Comparison of ENCODE assay signal across 9 mouse cellular contexts in the genomic region with DNA sequence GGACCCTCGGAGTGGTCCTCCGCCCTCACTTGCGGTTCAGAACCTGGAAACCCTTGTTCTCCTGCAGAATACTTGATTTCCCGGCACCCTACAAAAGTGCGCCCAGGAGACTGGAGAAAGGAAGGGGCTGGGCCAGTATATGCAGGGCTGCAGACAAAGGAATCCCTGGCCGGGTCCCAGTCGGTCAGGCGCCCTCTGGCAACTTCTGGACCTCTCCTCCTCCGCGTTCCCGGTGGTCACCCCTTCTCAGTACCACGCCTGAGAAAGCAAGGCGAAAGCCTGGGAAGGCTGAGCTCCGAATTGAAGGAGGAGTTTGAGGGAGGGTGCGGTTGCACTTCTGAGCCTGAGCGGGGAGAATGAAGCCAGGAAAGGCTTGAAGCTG.
DNase-seq lines count a peak whose midpoint lies in the region; ATAC-seq lines count a peak whose summit lies in the region.
"Had no signal": no experiment of that assay in that cellular context is flagged by ENCODE, and none has a peak within 500 bp of the region (broad histone marks: within the 10 kb centered on the region; RNA-seq: fewer than 3 reads in every experiment).

No protein-coding gene starts in this region.

- no peaks in the 10 kb centered on the region for H3K9me3 ChIP-seq in forebrain, embryonic 16.5 days (ENCODE audit: control insufficient read depth, low read length)
- no peaks in the 10 kb centered on the region for H3K9me3 ChIP-seq in intestine, embryonic 16.5 days (ENCODE audit: control insufficient read depth, low read length)
- H3K9me3 ChIP-seq in lung, embryonic 15.5 days: no peaks in the 10 kb centered on the region

- no peak overlapping the region for H3K27ac ChIP-seq in forebrain, embryonic 16.5 days (ENCODE audit: low read length)
- H3K27ac ChIP-seq in intestine, embryonic 16.5 days (ENCODE audit: low read length): no peak overlapping the region
- peak overlapping the region; percentile 74 for H3K27ac ChIP-seq in lung, embryonic 15.5 days
- H3K27ac ChIP-seq: macrophage had no signal

- H3K9ac ChIP-seq in forebrain, embryonic 16.5 days (replicated peaks; ENCODE audit: low read depth, low read length): peak overlapping the region; percentile 45; the same call in 1 of the 2 replicates
- peak overlapping the region; percentile 61 for H3K9ac ChIP-seq in intestine, embryonic 16.5 days (ENCODE audit: low read depth, low read length)
- H3K9ac ChIP-seq in lung, embryonic 15.5 days: peak overlapping the region; percentile 48

- intact Hi-C loops in left cerebral cortex, postnatal 4 days (cut with DNase I): no loop called here
- intact Hi-C loops in left cerebral cortex, postnatal 25 days (cut with DNase I): loop anchor here (10.0 kb wide), 1 partner anchor 140 kb away; no protein-coding TSS in a partner anchor

- H3K4me3 ChIP-seq in forebrain, embryonic 16.5 days (replicated peaks; ENCODE audit: low read length): peak overlapping the region; percentile 36
- H3K4me3 ChIP-seq in intestine, embryonic 16.5 days (ENCODE audit: low read length): peak overlapping the region; percentile 39
- peak overlapping the region; percentile 41 for H3K4me3 ChIP-seq in lung, embryonic 15.5 days

- H3K4me2 ChIP-seq in forebrain, embryonic 16.5 days (ENCODE audit: low read length): peak overlapping the region; percentile 49
- peak overlapping the region; percentile 67 for H3K4me2 ChIP-seq in intestine, embryonic 16.5 days (ENCODE audit: low read depth, low read length)
- H3K4me2 ChIP-seq in lung, embryonic 15.5 days: peak overlapping the region; percentile 74

- WGBS in forebrain, embryonic 16.5 days: 17% methylated on average over 16 of the region's 16 CpGs
- 10% methylated on average over 16 of the region's 16 CpGs for WGBS in intestine, embryonic 16.5 days
- WGBS in lung, embryonic 15.5 days: 14% methylated on average over 16 of the region's 16 CpGs

- ATAC-seq in forebrain, embryonic 16.5 days: peak; percentile 28; the same call in 1 of the 2 replicates
- peak; percentile 78 for ATAC-seq in intestine, embryonic 16.5 days
- ATAC-seq in lung, embryonic 15.5 days (ENCODE audit: borderline replicate concordance, extremely low read depth, low FRiP score, low TSS enrichment): peak; percentile 34; the same call in 1 of the 2 replicates

- DNase-seq in left cerebral cortex, postnatal 4 days: peak; percentile 20
- DNase-seq in left cerebral cortex, postnatal 25 days (ENCODE audit: low spot score in 2 of 2): no peak
- DNase-seq in retina, postnatal 1 day: peak; percentile 30
- no peak for DNase-seq in layer of hippocampus, adult 8-10 months (ENCODE audit: low spot score in 2 of 2)
- DNase-seq in left cerebral cortex, adult 11 months (ENCODE audit: low spot score): no peak

- no peaks in the 10 kb centered on the region for H3K27me3 ChIP-seq in forebrain, embryonic 16.5 days (replicated peaks; ENCODE audit: control insufficient read depth, insufficient read depth, low read length)
- H3K27me3 ChIP-seq in intestine, embryonic 16.5 days (replicated peaks; ENCODE audit: control insufficient read depth, insufficient read depth, low read length): no peaks in the 10 kb centered on the region
- no peaks in the 10 kb centered on the region for H3K27me3 ChIP-seq in lung, embryonic 15.5 days

- H3K4me1 ChIP-seq in forebrain, embryonic 16.5 days (replicated peaks; ENCODE audit: control insufficient read depth, insufficient read depth, low read length): no peaks in the 10 kb centered on the region
- H3K4me1 ChIP-seq in intestine, embryonic 16.5 days (ENCODE audit: control insufficient read depth, insufficient read depth, low read length): peaks cover 4% of the 10 kb centered on the region; the same call in 1 of the 2 replicates
- H3K4me1 ChIP-seq in lung, embryonic 15.5 days: peaks cover 9% of the 10 kb centered on the region; the same call in 1 of the 2 replicates

- H3K36me3 ChIP-seq in forebrain, embryonic 16.5 days (ENCODE audit: control insufficient read depth, insufficient read depth): no peaks in the 10 kb centered on the region
- no peaks in the 10 kb centered on the region for H3K36me3 ChIP-seq in intestine, embryonic 16.5 days (ENCODE audit: control insufficient read depth, insufficient read depth, low read length)
- H3K36me3 ChIP-seq in lung, embryonic 15.5 days: no peaks in the 10 kb centered on the region

Comparison
In these comparisons a context has a peak if more than half of its experiments do, and no peak if none do; other contexts are left out.
1. DNase-seq: peak in left cerebral cortex, postnatal 4 days (single experiment) and retina, postnatal 1 day (single experiment); none in left cerebral cortex, postnatal 25 days (0 of 2), layer of hippocampus, adult 8-10 months (0 of 2) and left cerebral cortex, adult 11 months (single experiment).
2. ATAC-seq: peak in every context shown above with its lines; median percentile 78 in intestine, embryonic 16.5 days; 34 in lung, embryonic 15.5 days; 28 in forebrain, embryonic 16.5 days.
3. Peak in every context shown above with its lines, with median percentiles within 50 percentile points of each other: H3K4me2 ChIP-seq, H3K4me3 ChIP-seq and H3K9ac ChIP-seq.